Mouse (Mus musculus): ENCODE measurements at regions not wholly inside any gene's neighbourhood (a gene's known extent, or its start where the extent isn't known, plus 50 kb on each side); places are given as distances from the start of the nearest gene placed in this dataset.
A peak's percentile ranks its signal among the peaks of the same experiment; 100 is the strongest.
"Not testable (repeated sequence)": the region's sequence is repeated elsewhere in the genome, so short reads cannot be mapped to it uniquely, and the experiment has no call there.

DNA sequence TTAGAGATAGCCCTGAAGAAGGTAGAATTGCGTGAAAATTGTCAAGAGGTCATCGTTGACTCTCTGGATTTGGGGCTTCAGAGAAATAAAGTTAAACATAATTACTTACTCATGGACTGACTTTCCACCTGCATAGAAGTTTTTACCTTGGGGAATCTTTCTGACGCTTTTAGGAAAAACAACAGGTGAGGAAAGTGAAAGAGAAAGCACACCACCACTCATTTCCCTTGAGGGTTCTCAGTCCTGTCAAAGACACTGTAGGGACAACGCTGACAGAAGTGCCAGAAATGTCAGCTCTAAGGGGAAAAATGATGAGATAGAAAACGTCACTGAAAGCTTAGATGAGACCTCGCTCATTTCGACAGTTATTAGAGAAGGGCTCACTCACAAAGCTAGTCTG, 265.2 kb upstream of the Ubash3b start:
- H3K4me2 ChIP-seq: no peak overlapping the region
- no peak overlapping the region for H3K27ac ChIP-seq
- H3K4me1 ChIP-seq (replicated peaks): peaks cover 29% of the 10 kb centered on the region
- H3K4me3 ChIP-seq: no peak overlapping the region
- no peaks in the 10 kb centered on the region for H3K9me3 ChIP-seq
- H3K36me3 ChIP-seq: peaks cover 15% of the 10 kb centered on the region
- WGBS: 92% methylated on average over 7 of the region's 7 CpGs
- no peak overlapping the region for H3K9ac ChIP-seq
- no peak for ATAC-seq (ENCODE audit: low FRiP score)
- no peaks in the 10 kb centered on the region for H3K27me3 ChIP-seq

DNA sequence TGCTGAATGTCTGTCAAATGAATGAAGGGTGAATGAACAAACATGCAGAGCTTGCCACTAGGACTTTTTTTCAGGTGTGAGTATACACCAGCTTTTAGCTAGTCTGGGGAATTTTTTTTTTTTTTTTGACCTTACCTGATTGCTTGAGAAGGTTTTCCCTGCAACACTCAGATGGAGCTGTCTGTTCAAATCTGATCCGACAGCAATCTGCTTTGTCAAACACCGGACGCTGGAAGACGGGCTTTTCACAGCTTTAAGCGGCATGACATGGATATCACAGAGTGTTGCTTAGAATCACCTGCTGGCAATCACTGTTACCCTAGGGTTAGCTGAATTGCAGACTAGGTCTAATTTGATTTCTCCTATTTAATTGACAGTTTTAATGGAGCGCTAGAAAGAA, 263.7 kb upstream of the Ubash3b start:
- no peaks in the 10 kb centered on the region for H3K9me3 ChIP-seq
- 71% methylated on average over 6 of the region's 6 CpGs for WGBS
- no peak overlapping the region for H3K27ac ChIP-seq
- H3K36me3 ChIP-seq: peaks cover 25% of the 10 kb centered on the region
- no peak overlapping the region for H3K9ac ChIP-seq
- H3K4me2 ChIP-seq: no peak overlapping the region
- ATAC-seq (ENCODE audit: low FRiP score): no peak
- H3K4me1 ChIP-seq (replicated peaks): peaks cover 18% of the 10 kb centered on the region
- no peaks in the 10 kb centered on the region for H3K27me3 ChIP-seq
- H3K4me3 ChIP-seq: no peak overlapping the region

DNA sequence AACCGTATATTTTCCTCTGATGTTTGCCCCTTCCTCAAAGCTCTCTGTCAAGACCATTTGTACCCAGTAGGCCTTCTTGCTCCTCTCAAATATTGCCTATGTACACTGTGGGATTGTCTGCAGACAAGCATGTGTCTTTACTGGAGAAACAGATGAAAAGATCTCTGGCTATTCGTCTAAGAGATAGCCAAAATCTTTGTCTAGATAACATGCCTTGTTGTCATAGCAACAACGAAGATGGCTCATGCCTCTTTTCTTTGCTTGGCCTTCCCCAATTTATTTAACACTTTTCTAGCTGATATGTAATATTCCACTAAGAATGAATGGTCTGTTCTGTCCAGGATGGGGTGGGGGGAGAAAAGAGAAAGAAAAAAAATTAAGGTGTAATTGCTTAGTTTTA, 252.3 kb upstream of the Ubash3b start:
- peak overlapping the region; percentile 31 for H3K27ac ChIP-seq
- H3K9me3 ChIP-seq: no peaks in the 10 kb centered on the region
- 53% methylated on average over 3 of the region's 3 CpGs for WGBS
- no peaks in the 10 kb centered on the region for H3K27me3 ChIP-seq
- H3K4me3 ChIP-seq: no peak overlapping the region
- ATAC-seq (ENCODE audit: low FRiP score): no peak
- H3K4me2 ChIP-seq: no peak overlapping the region
- peaks cover 24% of the 10 kb centered on the region for H3K36me3 ChIP-seq
- peaks cover 19% of the 10 kb centered on the region for H3K4me1 ChIP-seq (replicated peaks)
- no peak overlapping the region for H3K9ac ChIP-seq

DNA sequence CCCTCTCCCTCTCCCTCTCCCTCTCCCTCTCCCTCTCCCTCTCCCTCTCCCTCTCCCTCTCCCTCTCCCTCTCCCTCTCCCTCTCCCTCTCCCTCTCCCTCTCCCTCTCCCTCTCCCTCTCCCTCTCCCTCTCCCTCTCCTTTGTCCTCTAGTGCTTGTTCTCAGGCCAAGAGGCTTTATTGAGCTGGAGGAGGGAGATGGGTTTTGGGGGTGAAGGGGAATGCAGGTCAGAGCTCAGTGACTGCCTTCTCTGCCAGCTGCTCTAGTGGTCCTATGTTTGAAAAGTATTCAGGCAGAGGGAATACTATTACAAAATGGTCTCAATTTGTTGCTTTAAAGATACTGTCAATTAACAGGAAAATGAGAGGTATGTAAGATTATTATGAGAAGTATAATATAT, 251.6 kb upstream of the Ubash3b start:
- not testable (repeated sequence) for H3K9me3 ChIP-seq; H3K4me2 ChIP-seq; H3K27me3 ChIP-seq; H3K4me3 ChIP-seq; ATAC-seq (ENCODE audit: low FRiP score); H3K9ac ChIP-seq
- H3K36me3 ChIP-seq: peaks cover 19% of the 10 kb centered on the region
- peak overlapping the region; percentile 31; the same call in 1 of the 2 replicates for H3K27ac ChIP-seq
- peaks cover 22% of the 10 kb centered on the region for H3K4me1 ChIP-seq (replicated peaks)

DNA sequence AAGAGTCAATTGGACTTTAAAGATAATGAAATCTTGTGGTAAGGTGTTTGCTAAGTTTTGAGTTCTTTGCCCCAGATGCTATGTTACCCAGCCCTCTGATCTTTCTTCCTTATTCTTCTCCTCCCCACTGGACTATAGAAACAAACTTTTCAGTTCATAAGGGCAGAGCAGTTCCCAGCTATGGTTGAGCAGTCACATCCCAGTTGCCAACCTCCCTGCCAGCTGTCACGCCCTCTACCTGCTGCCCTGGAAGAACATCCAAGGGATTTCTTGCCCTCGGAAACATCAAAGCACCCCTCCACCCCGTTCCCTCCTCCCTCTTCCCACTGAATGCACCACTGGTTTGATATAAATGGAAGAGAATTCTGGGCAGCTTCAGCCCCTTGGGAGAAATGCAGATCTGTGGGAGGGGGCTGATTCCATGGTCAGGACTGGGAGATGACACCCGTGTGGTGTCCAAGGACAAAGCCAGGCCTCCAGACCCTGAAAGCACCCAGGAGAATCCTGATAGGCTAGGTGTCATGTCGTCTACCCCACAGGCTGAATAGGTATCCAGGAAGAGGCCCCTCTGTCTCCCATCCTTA, 250.8 kb upstream of the Ubash3b start:
- peaks cover 12% of the 10 kb centered on the region; the same call in 1 of the 2 replicates for H3K36me3 ChIP-seq
- peak overlapping the region; percentile 56 for H3K27ac ChIP-seq
- peaks cover 26% of the 10 kb centered on the region for H3K4me1 ChIP-seq (replicated peaks)
- 39% methylated on average over 5 of the region's 5 CpGs for WGBS
- no peaks in the 10 kb centered on the region for H3K27me3 ChIP-seq
- no peak overlapping the region for H3K4me3 ChIP-seq
- no peak for ATAC-seq (ENCODE audit: low FRiP score)
- no peak overlapping the region for H3K9ac ChIP-seq
- H3K4me2 ChIP-seq: no peak overlapping the region
- no peaks in the 10 kb centered on the region for H3K9me3 ChIP-seq

DNA sequence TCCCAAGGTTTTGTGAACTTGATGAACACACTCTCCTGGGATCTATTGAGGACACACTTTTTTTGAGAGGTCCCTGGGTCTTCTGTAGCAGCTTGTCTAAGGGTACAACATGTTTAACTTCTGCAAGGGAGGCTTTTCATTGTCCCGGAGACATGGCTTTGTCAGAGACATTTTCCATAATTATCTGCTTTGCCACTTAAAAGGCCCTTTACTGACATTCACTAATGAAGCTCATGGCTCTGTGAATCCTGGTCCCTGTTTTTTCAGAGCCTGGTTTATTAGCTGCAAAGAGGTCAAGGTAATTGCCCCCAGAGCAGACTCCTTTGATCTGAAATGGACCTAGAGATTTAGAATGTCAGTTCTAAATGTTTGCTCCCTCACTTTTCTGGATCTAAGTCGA, 246.8 kb upstream of the Ubash3b start:
- Histone ChIP-seq H3K27ac (peak overlapping the region; percentile 24; the same call in 1 of the 2 replicates), H3K9ac (no peak overlapping the region), H3K9me3 (no peaks in the 10 kb centered on the region), H3K27me3 (no peaks in the 10 kb centered on the region), H3K4me1 (replicated peaks) (peaks cover 20% of the 10 kb centered on the region), H3K36me3 (peaks cover 16% of the 10 kb centered on the region), H3K4me2 (no peak overlapping the region), H3K4me3 (no peak overlapping the region)
- 63% methylated on average over 2 of the region's 2 CpGs for WGBS
- ATAC-seq (ENCODE audit: low FRiP score): no peak

DNA sequence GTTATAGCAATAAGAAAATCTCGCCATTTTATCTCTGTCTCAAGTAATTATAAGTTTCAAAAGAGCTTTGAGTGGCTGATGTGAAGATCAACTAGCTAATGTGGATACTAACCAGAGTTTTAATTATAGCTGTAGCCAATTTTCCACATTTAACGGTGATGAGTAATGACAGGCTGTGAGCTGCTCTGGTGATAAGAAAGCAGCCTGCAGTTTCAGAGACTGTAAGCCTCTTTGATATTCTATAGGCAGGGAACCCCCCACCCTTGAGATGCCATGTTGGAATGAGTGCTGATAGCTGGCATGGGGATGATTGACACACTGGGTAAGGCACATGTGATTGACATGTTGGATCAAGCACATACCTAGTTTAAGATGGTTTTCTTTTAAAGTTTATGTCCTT, 245.6 kb upstream of the Ubash3b start:
- Histone ChIP-seq H3K4me3 (no peak overlapping the region), H3K4me2 (no peak overlapping the region), H3K27ac (no peak overlapping the region), H3K27me3 (no peaks in the 10 kb centered on the region), H3K9me3 (no peaks in the 10 kb centered on the region), H3K36me3 (peaks cover 28% of the 10 kb centered on the region), H3K9ac (no peak overlapping the region), H3K4me1 (replicated peaks) (peaks cover 11% of the 10 kb centered on the region)
- ATAC-seq (ENCODE audit: low FRiP score): no peak
- 81% methylated on average over 2 of the region's 2 CpGs for WGBS

DNA sequence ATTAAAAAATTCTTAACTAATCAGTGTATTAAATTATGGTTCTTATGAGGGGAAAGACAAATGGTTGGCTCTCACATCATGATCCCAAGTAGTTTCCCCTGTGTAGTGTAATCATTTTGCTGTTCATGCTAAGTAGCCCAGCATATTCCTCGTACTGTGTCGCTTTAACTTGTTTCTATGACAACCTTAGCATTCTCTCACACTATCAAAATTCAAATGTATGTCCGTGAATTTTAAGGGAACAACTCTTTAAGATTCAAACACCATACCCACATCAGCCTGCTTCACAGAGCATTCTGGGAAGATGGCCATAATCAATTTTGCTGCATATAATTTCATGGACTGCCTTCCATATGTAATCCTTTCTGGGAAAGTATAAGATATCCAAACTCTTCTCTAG, 241.4 kb upstream of the Ubash3b start:
- H3K36me3 ChIP-seq: peaks cover 45% of the 10 kb centered on the region
- WGBS: 83% methylated on average over 3 of the region's 3 CpGs
- H3K9ac ChIP-seq: no peak overlapping the region
- no peak overlapping the region for H3K4me3 ChIP-seq
- no peak for ATAC-seq (ENCODE audit: low FRiP score)
- H3K27ac ChIP-seq: no peak overlapping the region
- H3K9me3 ChIP-seq: no peaks in the 10 kb centered on the region
- no peaks in the 10 kb centered on the region for H3K27me3 ChIP-seq
- peaks cover 3% of the 10 kb centered on the region for H3K4me1 ChIP-seq (replicated peaks)
- H3K4me2 ChIP-seq: no peak overlapping the region

DNA sequence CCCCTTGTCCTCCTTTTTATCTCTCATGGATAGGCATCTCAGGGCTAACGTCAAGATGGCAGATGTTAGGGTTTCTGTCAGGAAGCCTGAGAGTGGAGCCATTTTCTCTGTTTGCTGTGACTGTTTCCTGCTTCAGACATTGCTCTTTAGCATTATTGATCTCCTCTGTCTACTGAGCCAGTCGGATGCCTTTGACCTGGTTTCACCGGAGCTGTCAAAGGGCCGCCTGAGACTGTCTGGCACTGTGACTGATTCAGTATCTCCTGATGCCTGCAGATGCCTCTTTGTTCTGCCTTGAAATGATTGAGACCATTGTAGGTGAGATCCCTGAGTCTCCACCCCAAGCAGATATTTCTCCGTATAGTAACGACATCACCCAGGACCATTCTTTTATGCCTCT, 239.5 kb upstream of the Ubash3b start:
- H3K27me3 ChIP-seq: no peaks in the 10 kb centered on the region
- no peak overlapping the region for H3K9ac ChIP-seq
- H3K36me3 ChIP-seq: peaks cover 42% of the 10 kb centered on the region
- peaks cover 5% of the 10 kb centered on the region for H3K4me1 ChIP-seq (replicated peaks)
- ATAC-seq (ENCODE audit: low FRiP score): no peak
- H3K4me3 ChIP-seq: no peak overlapping the region
- WGBS: 78% methylated on average over 6 of the region's 6 CpGs
- H3K27ac ChIP-seq: peak overlapping the region; percentile 48
- H3K9me3 ChIP-seq: no peaks in the 10 kb centered on the region
- H3K4me2 ChIP-seq: no peak overlapping the region

DNA sequence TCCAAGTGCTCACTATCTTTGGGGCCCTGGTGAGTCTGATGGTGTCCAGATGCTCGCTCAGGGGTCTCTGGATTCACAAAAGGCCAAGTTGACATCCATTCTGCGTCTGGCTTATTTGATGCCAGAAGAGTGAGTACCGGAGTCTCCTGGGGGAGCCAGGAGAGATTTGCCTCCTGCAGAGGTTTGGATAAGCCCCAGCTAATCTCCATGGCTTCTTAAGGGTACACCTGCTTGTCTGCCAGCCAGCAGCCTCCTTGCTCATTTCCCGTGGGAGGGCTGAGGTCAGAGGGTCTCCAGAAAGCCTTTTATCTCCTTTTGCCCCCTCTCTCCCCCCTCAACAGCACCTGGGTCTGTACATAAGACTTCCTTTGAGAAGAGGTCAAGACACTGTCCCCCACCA, 234.0 kb upstream of the Ubash3b start:
- H3K9me3 ChIP-seq: no peaks in the 10 kb centered on the region
- H3K4me2 ChIP-seq: no peak overlapping the region
- no peak overlapping the region for H3K9ac ChIP-seq
- no peak overlapping the region for H3K4me3 ChIP-seq
- 21% methylated on average over 4 of the region's 4 CpGs for WGBS
- peaks cover 44% of the 10 kb centered on the region for H3K36me3 ChIP-seq
- H3K27ac ChIP-seq: peak overlapping the region; percentile 19
- peaks cover 31% of the 10 kb centered on the region for H3K4me1 ChIP-seq (replicated peaks)
- H3K27me3 ChIP-seq: no peaks in the 10 kb centered on the region
- ATAC-seq (ENCODE audit: low FRiP score): no peak

DNA sequence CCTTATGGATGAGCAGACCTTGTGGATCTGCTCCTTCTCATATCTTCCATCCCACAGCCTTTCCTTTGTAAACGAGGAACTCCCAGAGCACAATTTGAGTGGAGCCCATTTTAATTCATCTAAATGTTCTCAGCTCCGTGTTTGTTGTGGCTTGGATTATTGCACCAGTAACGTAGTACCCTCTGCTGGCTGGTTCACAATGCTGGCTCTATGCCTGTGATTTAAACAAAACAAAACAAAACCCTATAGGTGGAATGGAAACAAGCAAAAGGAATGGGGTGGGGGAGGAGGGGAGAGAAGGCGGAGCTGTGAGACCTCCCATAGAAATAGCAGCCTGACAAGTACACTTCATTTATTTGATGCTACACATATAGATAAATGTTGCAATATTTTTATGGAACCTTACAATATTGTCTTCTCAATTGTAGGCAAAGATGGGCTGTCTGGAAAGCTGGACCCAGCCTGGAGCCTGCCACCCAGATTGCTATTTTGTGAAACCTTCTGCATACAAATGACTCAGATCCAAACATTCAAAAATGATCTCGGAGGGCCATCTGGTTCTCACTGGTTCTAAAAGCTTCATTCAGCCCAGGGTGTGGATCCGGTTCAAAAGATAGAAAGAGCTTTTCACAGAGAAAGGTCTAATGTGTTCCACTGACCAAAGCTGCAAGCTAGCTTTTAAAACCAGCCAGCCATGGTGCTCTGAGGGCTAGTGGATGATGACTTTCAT, 230.3 kb upstream of the Ubash3b start:
- H3K27me3 ChIP-seq: no peaks in the 10 kb centered on the region
- peaks cover 34% of the 10 kb centered on the region for H3K36me3 ChIP-seq
- no peak for ATAC-seq (ENCODE audit: low FRiP score)
- H3K4me2 ChIP-seq: no peak overlapping the region
- H3K4me3 ChIP-seq: no peak overlapping the region
- peak overlapping the region; percentile 63 for H3K27ac ChIP-seq
- no peaks in the 10 kb centered on the region for H3K9me3 ChIP-seq
- peaks cover 34% of the 10 kb centered on the region for H3K4me1 ChIP-seq (replicated peaks)
- no peak overlapping the region for H3K9ac ChIP-seq
- 36% methylated on average over 6 of the region's 6 CpGs for WGBS

DNA sequence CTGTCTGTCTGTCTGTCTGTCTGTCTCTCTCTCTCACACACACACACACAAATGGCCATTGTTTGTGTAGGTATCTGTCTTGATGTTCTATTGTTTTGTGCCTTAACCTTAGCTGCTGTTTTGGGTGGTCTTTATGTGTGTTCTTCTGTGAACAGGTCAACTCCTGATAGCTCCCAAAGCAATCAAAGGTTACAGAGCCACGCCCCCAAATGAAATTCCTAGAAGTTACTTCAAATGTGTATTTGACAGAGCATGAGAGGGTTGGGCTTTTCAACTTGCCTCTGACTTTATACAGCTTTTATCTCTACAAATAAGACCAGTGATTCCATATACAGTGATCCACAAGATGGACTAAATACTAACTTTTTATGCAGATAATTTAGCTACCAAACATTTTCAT, 217.8 kb upstream of the Ubash3b start:
- peak overlapping the region; percentile 45 for H3K4me3 ChIP-seq
- WGBS: 20% methylated on average over 1 of the region's 1 CpGs
- peak overlapping the region; percentile 76 for H3K4me2 ChIP-seq
- ATAC-seq (ENCODE audit: low FRiP score): no peak
- no peaks in the 10 kb centered on the region for H3K36me3 ChIP-seq
- peaks cover 77% of the 10 kb centered on the region for H3K4me1 ChIP-seq (replicated peaks)
- H3K9me3 ChIP-seq: no peaks in the 10 kb centered on the region
- H3K9ac ChIP-seq: peak overlapping the region; percentile 90
- peak overlapping the region; percentile 100 for H3K27ac ChIP-seq
- no peaks in the 10 kb centered on the region for H3K27me3 ChIP-seq

DNA sequence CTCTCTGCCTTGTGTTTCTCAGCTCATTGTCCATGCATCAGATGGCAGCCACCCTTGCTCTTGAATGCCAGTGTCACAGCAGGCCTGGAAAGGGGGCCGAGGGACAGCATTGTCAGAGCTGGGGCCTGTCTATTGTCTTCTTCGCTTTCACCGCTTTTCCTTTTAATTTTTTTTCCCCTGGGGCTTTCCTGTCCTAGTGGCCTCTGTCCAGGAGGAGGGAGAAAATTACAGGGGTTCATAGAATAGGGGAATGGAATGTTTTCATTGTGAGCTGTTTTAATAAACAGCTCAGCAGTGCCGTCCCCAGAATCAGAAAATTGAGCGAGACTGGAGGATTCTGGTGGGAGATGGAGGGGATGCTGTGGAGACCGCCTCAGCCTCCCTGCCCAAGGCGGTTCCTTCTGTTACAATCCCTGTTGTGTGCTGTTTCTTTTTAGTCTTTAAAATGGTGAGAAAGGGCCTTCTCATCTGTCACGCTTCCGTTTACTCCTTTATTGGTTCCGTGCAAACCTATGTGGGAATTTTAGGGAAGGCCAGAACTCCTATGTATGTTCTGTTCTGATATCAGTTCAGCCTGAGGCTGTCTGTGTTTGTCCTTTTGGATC, 217.2 kb upstream of the Ubash3b start:
- H3K27me3 ChIP-seq: no peaks in the 10 kb centered on the region
- H3K27ac ChIP-seq: peak overlapping the region; percentile 100
- H3K4me3 ChIP-seq: peak overlapping the region; percentile 45
- 6% methylated on average over 10 of the region's 10 CpGs for whole genome bisulfite sequencing
- H3K9me3 ChIP-seq: no peaks in the 10 kb centered on the region
- peak; percentile 40 for ATAC-seq (ENCODE audit: low FRiP score)
- no peaks in the 10 kb centered on the region for H3K36me3 ChIP-seq
- H3K4me2 ChIP-seq: peak overlapping the region; percentile 76
- peaks cover 75% of the 10 kb centered on the region for H3K4me1 ChIP-seq (replicated peaks)
- H3K9ac ChIP-seq: peak overlapping the region; percentile 90
